Mouse (Mus musculus) layer of hippocampus, postnatal 14 days (tissue): ENCODE measurements around the gene Btbd35f8. TPM values are rescaled to one million over a fixed set of nuclear protein-coding genes. Genes with fewer than 3 reads are reported as not detected.
"Not testable (repeated sequence)": the region's sequence is repeated elsewhere in the genome, so short reads cannot be mapped to it uniquely, and the experiment has no call there.

Experiments used
- DNase-seq, 2 experiments: peaks; one replicate each; pipeline ENCODE4 v3.0.0; 2021 to 2022; ENCODE audit warnings: low spot score in 2 of 2, mixed read lengths in 1 of 2
- long read RNA-seq, 2 experiments: library from polyadenylated mRNA; stranded (forward); transcript quantifications; one replicate each; pipeline ENCODE4 v2.0.0; 2021
- total RNA-seq, 2 experiments: library from RNA; stranded (reverse); gene quantifications; 2 replicates each; pipeline ENCODE4 v1.2.3; 2021

The Btbd35f8 gene
- not detected for total RNA-seq
- long read RNA-seq, experiment 1 = 0 reads
- long read RNA-seq, experiment 2 = 0 reads

- DNase-seq = not testable (repeated sequence)
Observed at GRCm38 (mm10) chrX:34450224-34450623, at the start of gene Btbd35f8. Btbd35f8 (plus strand) TSS chrX:34450524.

Other genes with a start within 250 kb of the Btbd35f8 start
- not detected for gene Spin2g, start 211.8 kb upstream of the Btbd35f8 start, total RNA-seq